Mouse (Mus musculus): ENCODE results near the gene Il17rc. TPM values are rescaled to one million over a fixed set of nuclear protein-coding genes. Genes with fewer than 3 reads are reported as not detected.

Gene Il17rc
- total RNA-seq, 1 experiment, result 6.2 TPM

DNA sequence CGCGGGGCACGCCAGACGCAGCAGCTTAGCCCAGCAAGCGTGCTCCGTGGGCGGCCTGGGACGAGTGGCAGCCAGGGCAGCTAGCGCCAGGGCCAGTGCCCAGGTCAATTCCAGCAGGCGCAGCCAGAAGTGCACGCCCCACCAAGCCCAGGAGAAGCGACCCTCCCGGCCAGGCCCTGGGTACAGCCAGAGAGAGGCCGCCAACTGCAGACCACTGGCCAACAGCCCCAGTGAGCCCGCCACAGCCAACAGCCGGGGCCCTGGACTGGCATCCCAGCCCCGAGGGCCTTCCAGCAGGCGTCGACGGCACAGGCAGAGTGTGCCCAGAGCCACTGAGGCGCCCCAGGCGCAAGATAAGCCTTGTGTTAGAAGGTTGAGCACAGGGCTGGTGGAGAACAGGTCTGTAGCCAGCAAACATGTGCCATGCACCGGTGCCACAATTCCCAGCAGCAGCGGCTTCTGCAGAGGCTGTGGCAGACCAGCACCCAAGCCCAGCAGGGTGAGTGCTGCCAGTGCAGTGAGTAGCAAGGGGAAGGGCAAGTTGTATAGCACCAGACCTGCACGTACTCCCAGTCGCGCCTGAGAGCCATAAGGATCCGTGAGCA lies 23.9 kb downstream of the Il17rc start:
- H3K9me3 ChIP-seq (ENCODE audit: control insufficient read depth, insufficient read depth, low read depth, low read length), result no peaks in the 10 kb centered on the region
- H3K4me1 ChIP-seq (ENCODE audit: control insufficient read depth in 2 of 2, insufficient read depth in 2 of 2, low read length in 2 of 2, poor library complexity in 1 of 2), result peaks cover 0 to 10% of the 10 kb centered on the region in 2 experiments; a peak in 1 of 4 replicates
- H3K4me3 ChIP-seq (ENCODE audit: insufficient read depth in 1 of 2, low read depth in 1 of 2, low read length in 2 of 2, poor library complexity in 1 of 2, severe bottlenecking in 1 of 2), result peak overlapping the region; percentile 49 to 68
- DNase-seq (ENCODE audit: low read depth, low spot score), result no peak
- H3K9ac ChIP-seq (ENCODE audit: insufficient read depth, low read depth, low read length, poor library complexity, severe bottlenecking), result peak overlapping the region; percentile 59
- TF ChIP-seq CHD2 (IDR thresholded peaks at IDR 0.05; ENCODE audit: low read depth, low read length), result no peak
- no peak for TF ChIP-seq HCFC1 (IDR thresholded peaks at IDR 0.05; ENCODE audit: borderline replicate concordance, insufficient read depth, low read length)
- no peak for TF ChIP-seq ZC3H11A (IDR thresholded peaks at IDR 0.05; ENCODE audit: borderline replicate concordance, low read depth, low read length)
- TF ChIP-seq MAFK (IDR thresholded peaks at IDR 0.05; ENCODE audit: insufficient read depth, low read depth, low read length), result no peak
- no peak for TF ChIP-seq ZNF384 (IDR thresholded peaks at IDR 0.05; ENCODE audit: low read depth, low read length)
- no peaks in the 10 kb centered on the region for H3K36me3 ChIP-seq (ENCODE audit: control insufficient read depth, insufficient read depth, low read length, poor library complexity, severe bottlenecking)
- no peak overlapping the region for H3K27ac ChIP-seq (ENCODE audit: insufficient read depth, low read depth, low read length, poor library complexity, severe bottlenecking)
- in situ Hi-C loops (cut with MboI; ENCODE audit: low sequenced_read_pairs in 2 of 2, unreplicated experiment in 2 of 2), result no loop called here

DNA sequence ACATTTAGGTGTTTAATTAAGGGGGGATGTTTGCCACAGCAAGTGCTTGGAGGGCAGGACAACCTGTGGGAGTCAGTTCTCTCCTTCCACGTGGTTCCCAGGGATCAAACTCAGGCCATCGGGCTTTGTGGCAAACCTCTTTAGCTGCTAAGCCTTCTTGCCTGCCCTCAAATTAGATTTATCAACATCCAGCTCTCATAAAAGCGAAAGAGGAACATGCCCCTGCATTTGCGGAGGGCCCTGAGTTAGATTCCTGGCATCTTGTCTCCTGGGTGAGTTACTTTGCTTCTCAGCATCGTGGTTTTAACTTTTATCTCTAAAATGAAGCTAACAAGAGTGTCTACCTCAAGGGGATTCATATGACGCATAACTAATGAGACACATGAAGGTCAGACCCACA lies 28.1 kb downstream of the Il17rc start:
- Histone ChIP-seq H3K4me1 (ENCODE audit: control insufficient read depth in 2 of 2, insufficient read depth in 2 of 2, low read length in 2 of 2, poor library complexity in 1 of 2) (peaks cover 2 to 4% of the 10 kb centered on the region in 2 experiments), H3K36me3 (ENCODE audit: control insufficient read depth, insufficient read depth, low read length, poor library complexity, severe bottlenecking) (no peaks in the 10 kb centered on the region), H3K9ac (ENCODE audit: insufficient read depth, low read depth, low read length, poor library complexity, severe bottlenecking) (no peak overlapping the region), H3K27ac (ENCODE audit: insufficient read depth, low read depth, low read length, poor library complexity, severe bottlenecking) (no peak overlapping the region), H3K4me3 (ENCODE audit: insufficient read depth in 1 of 2, low read depth in 1 of 2, low read length in 2 of 2, poor library complexity in 1 of 2, severe bottlenecking in 1 of 2) (no peak overlapping the region), H3K9me3 (ENCODE audit: control insufficient read depth, insufficient read depth, low read depth, low read length) (no peaks in the 10 kb centered on the region)
- no peak for DNase-seq (ENCODE audit: low read depth, low spot score)
- TF ChIP-seq HCFC1 (IDR thresholded peaks at IDR 0.05; ENCODE audit: borderline replicate concordance, insufficient read depth, low read length) (no peak), CHD2 (IDR thresholded peaks at IDR 0.05; ENCODE audit: low read depth, low read length) (no peak), ZNF384 (IDR thresholded peaks at IDR 0.05; ENCODE audit: low read depth, low read length) (no peak), MAFK (IDR thresholded peaks at IDR 0.05; ENCODE audit: insufficient read depth, low read depth, low read length) (no peak), ZC3H11A (IDR thresholded peaks at IDR 0.05; ENCODE audit: borderline replicate concordance, low read depth, low read length) (no peak)
- in situ Hi-C loops (cut with MboI; ENCODE audit: low sequenced_read_pairs in 2 of 2, unreplicated experiment in 2 of 2), result no loop called here

DNA sequence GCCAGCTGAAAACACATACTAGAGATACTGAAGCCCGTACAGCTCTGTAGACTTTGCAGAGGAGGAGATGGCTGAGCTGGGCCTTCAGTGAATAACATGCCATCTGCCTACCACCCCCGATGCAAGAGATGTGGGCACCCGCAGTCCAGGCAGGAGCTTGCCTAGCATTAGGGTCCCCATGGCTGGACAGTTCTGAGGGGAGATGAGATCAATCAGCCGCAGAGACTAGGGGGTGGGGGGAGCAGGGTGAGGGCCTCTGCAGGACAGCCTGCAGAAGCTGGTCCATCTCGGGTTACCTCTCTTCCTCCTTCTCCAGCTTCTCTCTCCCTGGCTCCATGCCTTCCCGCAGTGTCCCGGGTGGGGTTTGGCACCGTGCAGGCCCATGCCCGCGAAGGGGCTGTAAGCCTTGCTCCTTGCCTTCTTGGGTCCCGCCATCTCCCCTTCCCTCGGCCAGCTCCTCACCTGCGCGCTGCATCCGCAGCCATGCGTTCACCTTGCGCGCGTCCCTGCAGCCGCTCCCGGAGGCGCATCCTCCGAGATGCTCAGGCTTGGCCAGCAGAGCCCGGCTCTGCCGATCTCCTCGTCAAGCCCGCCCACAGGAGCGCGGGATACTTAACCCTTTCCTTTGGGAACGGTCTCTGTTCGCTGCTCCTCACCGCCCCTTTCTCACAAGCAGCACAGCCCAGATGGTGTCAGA lies 30.3 kb downstream of the Il17rc start, which contains the start of gene Prrt3:
TSS of gene Prrt3 (minus strand) at position 544 of the 697 bp plus-strand sequence.
- H3K9me3 ChIP-seq (ENCODE audit: control insufficient read depth, insufficient read depth, low read depth, low read length), result no peaks in the 10 kb centered on the region
- no peak for DNase-seq (ENCODE audit: low read depth, low spot score)
- in situ Hi-C loops (cut with MboI; ENCODE audit: low sequenced_read_pairs in 2 of 2, unreplicated experiment in 2 of 2), result no loop called here
- H3K36me3 ChIP-seq (ENCODE audit: control insufficient read depth, insufficient read depth, low read length, poor library complexity, severe bottlenecking), result no peaks in the 10 kb centered on the region
- no peak for TF ChIP-seq HCFC1 (IDR thresholded peaks at IDR 0.05; ENCODE audit: borderline replicate concordance, insufficient read depth, low read length)
- no peak for TF ChIP-seq ZC3H11A (IDR thresholded peaks at IDR 0.05; ENCODE audit: borderline replicate concordance, low read depth, low read length)
- TF ChIP-seq MAFK (IDR thresholded peaks at IDR 0.05; ENCODE audit: insufficient read depth, low read depth, low read length), result no peak
- no peak for TF ChIP-seq ZNF384 (IDR thresholded peaks at IDR 0.05; ENCODE audit: low read depth, low read length)
- TF ChIP-seq CHD2 (IDR thresholded peaks at IDR 0.05; ENCODE audit: low read depth, low read length), result no peak
- peak within 1 kb of the TSS; percentile 67 for H3K9ac ChIP-seq (ENCODE audit: insufficient read depth, low read depth, low read length, poor library complexity, severe bottlenecking)
- peak within 1 kb of the TSS; percentile 69 for H3K4me3 ChIP-seq (ENCODE audit: insufficient read depth in 1 of 2, low read depth in 1 of 2, low read length in 2 of 2, poor library complexity in 1 of 2, severe bottlenecking in 1 of 2)
- H3K4me1 ChIP-seq (ENCODE audit: control insufficient read depth in 2 of 2, insufficient read depth in 2 of 2, low read length in 2 of 2, poor library complexity in 1 of 2), result peaks cover 2 to 4% of the 10 kb centered on the region in 2 experiments
- no peak within 1 kb of the TSS; the same call in 1 of the 2 replicates for H3K27ac ChIP-seq (ENCODE audit: insufficient read depth, low read depth, low read length, poor library complexity, severe bottlenecking)

DNA sequence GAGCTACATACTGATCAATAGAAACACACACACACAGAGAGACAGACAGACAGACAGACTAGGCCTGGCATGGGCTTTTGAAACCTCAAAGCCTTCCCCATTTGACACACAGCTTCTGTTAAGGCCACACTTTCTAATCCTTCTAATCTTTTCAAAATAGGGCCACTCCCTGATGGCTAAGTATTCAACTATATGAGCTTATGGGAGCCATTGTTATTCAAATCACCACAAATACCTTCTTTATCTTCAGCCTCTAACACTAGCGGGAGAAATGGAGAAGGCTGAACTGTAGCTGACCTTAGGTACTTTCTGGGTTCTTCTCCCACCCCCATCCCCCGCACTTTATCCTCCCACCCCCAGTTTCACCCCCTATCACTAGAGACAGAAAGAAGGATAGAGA lies 31.6 kb downstream of the Il17rc start:
- in situ Hi-C loops (cut with MboI; ENCODE audit: low sequenced_read_pairs in 2 of 2, unreplicated experiment in 2 of 2), result no loop called here
- Histone ChIP-seq H3K36me3 (ENCODE audit: control insufficient read depth, insufficient read depth, low read length, poor library complexity, severe bottlenecking) (no peaks in the 10 kb centered on the region), H3K9ac (ENCODE audit: insufficient read depth, low read depth, low read length, poor library complexity, severe bottlenecking) (no peak overlapping the region), H3K4me1 (ENCODE audit: control insufficient read depth in 2 of 2, insufficient read depth in 2 of 2, low read length in 2 of 2, poor library complexity in 1 of 2) (peaks cover 2 to 4% of the 10 kb centered on the region in 2 experiments), H3K9me3 (ENCODE audit: control insufficient read depth, insufficient read depth, low read depth, low read length) (no peaks in the 10 kb centered on the region), H3K4me3 (ENCODE audit: insufficient read depth in 1 of 2, low read depth in 1 of 2, low read length in 2 of 2, poor library complexity in 1 of 2, severe bottlenecking in 1 of 2) (no peak overlapping the region), H3K27ac (ENCODE audit: insufficient read depth, low read depth, low read length, poor library complexity, severe bottlenecking) (no peak overlapping the region; the same call in 1 of the 2 replicates)
- DNase-seq (ENCODE audit: low read depth, low spot score), result no peak
- no peak for TF ChIP-seq HCFC1 (IDR thresholded peaks at IDR 0.05; ENCODE audit: borderline replicate concordance, insufficient read depth, low read length)
- no peak for TF ChIP-seq CHD2 (IDR thresholded peaks at IDR 0.05; ENCODE audit: low read depth, low read length)
- no peak for TF ChIP-seq MAFK (IDR thresholded peaks at IDR 0.05; ENCODE audit: insufficient read depth, low read depth, low read length)
- TF ChIP-seq ZC3H11A (IDR thresholded peaks at IDR 0.05; ENCODE audit: borderline replicate concordance, low read depth, low read length), result no peak
- TF ChIP-seq ZNF384 (IDR thresholded peaks at IDR 0.05; ENCODE audit: low read depth, low read length), result no peak

Measured in ES-E14 (cell line).